Mouse (Mus musculus) embryonic facial prominence, embryonic 14.5 days (tissue): ENCODE results near the gene Fmnl1. TPM values are rescaled to one million over a fixed set of nuclear protein-coding genes. Genes with fewer than 3 reads are reported as not detected.
"Not testable (repeated sequence)": the region's sequence is repeated elsewhere in the genome, so short reads cannot be mapped to it uniquely, and the experiment has no call there.

ENCODE experiments used
- ATAC-seq: fragments of 200-750 bp; cut with Nextera tagmentation; 2 replicates; pipeline ENCODE4 v1.8.0; 2017; ENCODE audit warnings: low read depth, moderate number of reproducible peaks, moderate TSS enrichment
- DNase-seq: peaks from one replicate; pipeline ENCODE4 v3.0.0-alpha.2; 2015; ENCODE audit warnings: low spot score
- H3K27ac ChIP-seq: fragments of 300-500 bp; sonication (generic); replicated peaks from 2 replicates; pipeline ENCODE4 v1.5.1; 2014; ENCODE audit warnings: low read depth, mild to moderate bottlenecking, low read length, moderate library complexity
- H3K27me3 ChIP-seq: fragments of 300-500 bp; sonication (generic); replicated peaks from 2 replicates; pipeline ENCODE4 v1.6.1; 2014; ENCODE audit warnings: low read length; ENCODE audit not compliant: control insufficient read depth, insufficient read depth
- H3K36me3 ChIP-seq: fragments of 300-500 bp; sonication (generic); 2 replicates; pipeline ENCODE4 v1.6.1; 2014; ENCODE audit warnings: low read length, mixed read lengths; ENCODE audit not compliant: control insufficient read depth, insufficient read depth
- H3K4me1 ChIP-seq: fragments of 300-500 bp; sonication (generic); 2 replicates; pipeline ENCODE4 v1.6.1; 2014; ENCODE audit warnings: antibody characterized with exemption, low read length; ENCODE audit not compliant: control insufficient read depth, insufficient read depth
- H3K4me2 ChIP-seq: fragments of 300-500 bp; sonication (generic); 2 replicates; pipeline ENCODE4 v1.6.1; 2014; ENCODE audit warnings: low read depth, mild to moderate bottlenecking, low read length, moderate library complexity, mixed read lengths
- H3K4me3 ChIP-seq: fragments of 300-500 bp; sonication (generic); 2 replicates; pipeline ENCODE4 v1.5.1; 2014; ENCODE audit warnings: low read depth, mild to moderate bottlenecking, low read length
- H3K9ac ChIP-seq: fragments of 300-500 bp; sonication (generic); 2 replicates; pipeline ENCODE4 v1.6.1; 2014; ENCODE audit warnings: low read depth, mild to moderate bottlenecking, low read length, moderate library complexity, mixed read lengths
- H3K9me3 ChIP-seq: fragments of 300-500 bp; sonication (generic); 2 replicates; pipeline ENCODE4 v1.6.1; 2016; ENCODE audit warnings: low read length; ENCODE audit not compliant: control insufficient read depth
- WGBS: fragments of 180-500 bp; shearing (Covaris S2); extraction: QIAGEN DNeasy Blood & Tissue Kit; methylation state at CpG from one replicate; pipeline ENCODE4 v1.1.7; 2014; 5-methylcytosine and 5-hydroxymethylcytosine counted together
- polyA plus RNA-seq: library from polyadenylated mRNA; unstranded; fragments of >200 nt; fragmentation: Nextera tagmentation; extraction: Ambion mirVana; gene quantifications from 2 replicates; pipeline ENCODE4 v1.2.1, GENCODE M21; 2014

Gene Fmnl1
- polyA plus RNA-seq, 1 experiment from 2014 or later: 3.3 TPM

- H3K4me2 ChIP-seq: peak within 1 kb of the TSS; percentile 95
- peaks cover 26% of the 10 kb centered on the region for H3K36me3 ChIP-seq
- peaks cover 4% of the 10 kb centered on the region for H3K9me3 ChIP-seq
- no peaks in the 10 kb centered on the region for H3K27me3 ChIP-seq
- peaks cover 5% of the 10 kb centered on the region; the same call in 1 of the 2 replicates for H3K4me1 ChIP-seq
- 2% methylated on average over 45 of the region's 45 CpGs for WGBS
- H3K9ac ChIP-seq: peak within 1 kb of the TSS; percentile 61
- DNase-seq (peak; percentile 82), ATAC-seq (peak; percentile 89)
- no peak within 1 kb of the TSS; the same call in 1 of the 2 replicates for H3K27ac ChIP-seq
- peak within 1 kb of the TSS; percentile 40 for H3K4me3 ChIP-seq
Measured at GRCm38 (mm10) chr11:103217790-103218516, 47.0 kb downstream of the Fmnl1 start, which contains the start of gene Spata32. Spata32 (minus strand) TSS chr11:103218432.

- Histone ChIP-seq H3K4me1 (peaks cover 5% of the 10 kb centered on the region; the same call in 1 of the 2 replicates), H3K27ac (no peak overlapping the region), H3K4me3 (peak overlapping the region; percentile 40), H3K36me3 (peaks cover 31% of the 10 kb centered on the region), H3K9ac (peak overlapping the region; percentile 61), H3K27me3 (no peaks in the 10 kb centered on the region), H3K9me3 (peaks cover 4% of the 10 kb centered on the region), H3K4me2 (peak overlapping the region; percentile 95)
- no peak for ATAC-seq
- no peak for DNase-seq
- WGBS: 17% methylated on average over 6 of the region's 6 CpGs
Measured at GRCm38 (mm10) chr11:103218517-103218901, 47.6 kb downstream of the Fmnl1 start.

DNA sequence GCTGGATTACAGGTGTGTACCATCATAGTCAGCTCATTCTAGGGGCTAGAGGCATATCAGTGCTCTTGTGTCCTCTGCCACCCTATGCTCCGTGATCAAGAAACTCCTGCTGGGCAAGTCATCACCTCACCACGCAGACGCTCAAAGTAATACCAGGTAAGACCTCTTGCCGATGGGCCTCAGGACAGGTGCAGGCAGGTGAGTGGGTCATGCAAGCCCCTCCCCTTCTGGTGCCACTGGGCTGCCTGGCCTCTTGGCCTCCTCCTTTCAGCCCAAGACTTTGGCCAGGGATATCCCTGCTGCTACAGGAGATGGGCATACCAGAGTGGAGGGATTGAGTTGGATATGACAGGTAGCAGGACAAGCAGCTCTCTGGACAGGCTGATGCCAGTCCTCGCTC is 48.4 kb downstream of the Fmnl1 start:
- Histone ChIP-seq H3K4me3 (no peak overlapping the region), H3K36me3 (peaks cover 39% of the 10 kb centered on the region), H3K9me3 (no peaks in the 10 kb centered on the region), H3K9ac (no peak overlapping the region), H3K27me3 (no peaks in the 10 kb centered on the region), H3K4me1 (peaks cover 5% of the 10 kb centered on the region; the same call in 1 of the 2 replicates), H3K27ac (no peak overlapping the region), H3K4me2 (no peak overlapping the region)
- no peak for ATAC-seq
- WGBS: 84% methylated on average over 5 of the region's 5 CpGs
- DNase-seq: no peak

DNA sequence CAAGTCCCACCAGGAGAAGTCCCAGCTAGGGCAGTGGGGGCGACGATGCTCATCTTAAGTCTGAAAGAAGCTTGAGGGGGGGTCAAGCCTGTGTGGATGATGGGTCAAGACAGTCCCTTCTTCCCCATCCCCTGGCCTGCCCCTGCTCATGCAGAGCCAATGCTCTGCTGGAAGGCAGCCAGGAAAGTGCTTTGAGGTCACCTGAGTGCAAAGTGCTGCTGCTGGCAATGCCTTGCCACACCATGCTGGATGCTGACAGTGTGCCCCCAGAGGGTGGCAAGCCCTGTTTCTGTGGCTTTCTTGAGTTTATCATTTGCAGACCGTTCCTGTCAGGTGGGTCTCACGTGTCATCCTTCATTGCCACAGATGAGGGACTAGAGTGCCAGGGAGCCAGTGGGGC is 49.1 kb downstream of the Fmnl1 start:
- no peaks in the 10 kb centered on the region for H3K9me3 ChIP-seq
- no peak overlapping the region for H3K9ac ChIP-seq
- 95% methylated on average over 4 of the region's 4 CpGs for WGBS
- H3K4me2 ChIP-seq: no peak overlapping the region
- no peak overlapping the region for H3K27ac ChIP-seq
- no peak overlapping the region for H3K4me3 ChIP-seq
- peaks cover 5% of the 10 kb centered on the region; the same call in 1 of the 2 replicates for H3K4me1 ChIP-seq
- no peak for ATAC-seq
- H3K36me3 ChIP-seq: peaks cover 46% of the 10 kb centered on the region
- DNase-seq: no peak
- H3K27me3 ChIP-seq: no peaks in the 10 kb centered on the region

GRCm38 (mm10) chr11:103221437-103221836 is 50.5 kb downstream of the Fmnl1 start:
- no peak overlapping the region for H3K4me2 ChIP-seq
- no peak overlapping the region for H3K27ac ChIP-seq
- H3K9me3 ChIP-seq: no peaks in the 10 kb centered on the region
- H3K4me3 ChIP-seq: no peak overlapping the region
- 87% methylated on average over 6 of the region's 6 CpGs for WGBS
- ATAC-seq (no peak), DNase-seq (no peak)
- peaks cover 5% of the 10 kb centered on the region; the same call in 1 of the 2 replicates for H3K4me1 ChIP-seq
- no peak overlapping the region for H3K9ac ChIP-seq
- peaks cover 60% of the 10 kb centered on the region for H3K36me3 ChIP-seq
- no peaks in the 10 kb centered on the region for H3K27me3 ChIP-seq

GRCm38 (mm10) chr11:103222718-103223117 is 51.8 kb downstream of the Fmnl1 start:
- not testable (repeated sequence) for ATAC-seq, H3K4me1 ChIP-seq, H3K4me3 ChIP-seq, DNase-seq, H3K27me3 ChIP-seq, H3K9ac ChIP-seq, H3K4me2 ChIP-seq, H3K27ac ChIP-seq, H3K9me3 ChIP-seq
- H3K36me3 ChIP-seq: peaks cover 72% of the 10 kb centered on the region
- WGBS: 82% methylated on average over 4 of the region's 4 CpGs

DNA sequence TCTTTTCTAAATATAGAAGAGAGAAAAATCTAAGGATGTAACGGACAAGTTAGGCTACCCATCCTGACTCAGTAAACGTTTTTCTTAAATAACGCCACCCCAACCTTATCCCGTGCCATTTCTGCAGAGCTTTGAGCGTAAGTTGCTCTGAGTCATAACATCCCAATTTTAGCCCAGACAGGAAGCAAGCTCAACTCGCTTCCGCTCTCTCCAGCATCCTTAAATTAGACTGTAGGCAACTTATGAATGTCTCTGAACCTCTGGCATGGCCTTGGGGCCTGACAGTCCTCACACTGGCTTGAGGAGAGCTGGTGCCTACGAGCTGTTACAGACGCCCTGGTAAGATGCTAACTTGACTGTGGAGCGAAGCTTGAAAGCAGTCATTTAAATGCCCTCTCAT is 52.5 kb downstream of the Fmnl1 start:
- ATAC-seq (no peak), DNase-seq (no peak)
- H3K27ac ChIP-seq: no peak overlapping the region
- H3K4me3 ChIP-seq: no peak overlapping the region
- H3K27me3 ChIP-seq: no peaks in the 10 kb centered on the region
- peaks cover 77% of the 10 kb centered on the region for H3K36me3 ChIP-seq
- WGBS: 80% methylated on average over 10 of the region's 10 CpGs
- H3K4me1 ChIP-seq: peaks cover 2% of the 10 kb centered on the region; the same call in 1 of the 2 replicates
- H3K9me3 ChIP-seq: no peaks in the 10 kb centered on the region
- no peak overlapping the region for H3K4me2 ChIP-seq
- no peak overlapping the region for H3K9ac ChIP-seq

DNA sequence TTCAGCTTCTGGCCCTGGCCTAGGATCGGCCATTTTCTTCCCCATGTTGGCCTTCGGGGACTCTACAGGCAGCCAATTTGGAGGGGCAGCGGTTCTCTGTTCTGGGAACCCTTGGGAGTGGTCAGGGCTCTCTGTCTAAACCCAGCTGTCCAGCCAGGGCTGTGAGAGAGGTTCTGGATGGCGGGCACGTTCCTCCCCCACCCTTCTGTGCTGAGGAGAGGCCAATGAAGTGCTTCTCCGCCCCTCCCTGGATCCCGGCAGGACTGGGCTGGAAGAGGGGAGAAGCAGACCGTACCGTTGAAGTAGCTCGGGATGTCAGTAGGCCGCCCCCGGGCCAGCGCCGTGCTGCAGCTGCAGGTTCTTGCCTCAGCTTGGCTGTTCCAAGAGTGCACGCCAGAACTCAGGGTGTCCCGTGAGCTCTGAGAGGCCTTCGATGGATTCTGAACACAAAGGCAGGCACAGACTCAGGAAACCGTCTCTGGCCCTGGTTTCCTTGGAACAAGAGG is 53.1 kb downstream of the Fmnl1 start:
- Histone ChIP-seq H3K4me1 (no peaks in the 10 kb centered on the region), H3K36me3 (peaks cover 83% of the 10 kb centered on the region), H3K4me3 (no peak overlapping the region), H3K27me3 (no peaks in the 10 kb centered on the region), H3K4me2 (no peak overlapping the region), H3K9ac (no peak overlapping the region), H3K9me3 (no peaks in the 10 kb centered on the region), H3K27ac (no peak overlapping the region)
- WGBS: 50% methylated on average over 18 of the region's 18 CpGs
- DNase-seq (no peak), ATAC-seq (no peak)
